Mouse (Mus musculus): ENCODE data around the gene Lcor.
A peak's percentile ranks its signal among the peaks of the same experiment; 100 is the strongest.

Gene Lcor

GRCm38 (mm10) chr19:41474943-41475342 is 7.5 kb upstream of the Lcor start:
- DNase-seq (ENCODE audit: extremely low spot score, low read depth, low spot score), result no peak

DNA sequence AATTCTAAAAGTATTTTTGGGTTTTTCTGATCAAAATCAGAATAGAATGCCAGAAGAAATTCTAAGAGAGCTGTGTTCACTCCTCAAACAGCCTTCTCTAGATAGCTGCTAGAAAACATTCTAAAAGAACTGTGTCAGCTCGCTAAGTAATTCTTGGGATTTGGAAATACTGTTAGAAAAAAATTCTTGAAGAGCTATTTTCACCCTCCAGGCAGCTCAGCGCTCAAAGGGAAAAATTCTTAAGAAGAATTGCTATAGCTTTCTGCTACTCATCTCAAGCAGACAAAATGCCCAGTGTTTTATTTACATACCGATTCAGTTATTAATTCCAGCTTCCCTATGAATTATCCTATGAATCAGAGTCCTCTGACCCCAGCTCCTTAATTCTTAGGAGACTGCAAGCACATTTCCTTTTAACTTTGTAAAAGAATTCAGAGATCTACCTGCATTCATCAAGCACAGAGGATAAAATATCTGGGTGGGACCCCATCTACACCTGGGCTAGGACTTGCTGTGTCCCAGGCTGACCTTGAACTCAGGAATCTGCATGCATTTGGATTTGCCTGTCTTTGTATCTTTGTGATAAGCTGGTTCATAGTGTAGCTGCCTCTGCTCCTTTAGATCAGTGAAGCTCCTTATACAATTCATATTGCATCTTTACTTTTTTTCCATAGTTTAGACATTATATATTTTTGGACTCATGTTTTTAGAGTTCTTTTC is 5.7 kb upstream of the Lcor start:
- DNase-seq (ENCODE audit: extremely low spot score, low read depth, low spot score), result no peak

GRCm38 (mm10) chr19:41481030-41481886 is 1.2 kb upstream of the Lcor start:
- peak; percentile 63 for DNase-seq (ENCODE audit: extremely low spot score, low read depth, low spot score)

DNA sequence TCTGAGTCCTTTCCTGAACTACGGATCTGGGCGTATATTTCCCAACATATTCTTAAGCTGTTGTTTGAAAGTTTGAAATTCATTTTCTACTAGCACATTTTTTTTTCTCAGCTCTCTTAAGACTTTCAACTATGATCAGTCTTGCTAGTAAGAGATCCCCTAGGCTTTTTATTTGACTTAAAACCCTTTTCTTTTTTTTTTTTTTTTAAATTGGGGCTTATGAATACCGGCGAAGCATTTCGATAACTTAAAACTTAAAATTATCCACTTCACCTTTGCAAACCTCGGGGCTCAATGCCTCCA is 599 bp upstream of the Lcor start:
- no peak for DNase-seq (ENCODE audit: extremely low spot score, low read depth, low spot score)

DNA sequence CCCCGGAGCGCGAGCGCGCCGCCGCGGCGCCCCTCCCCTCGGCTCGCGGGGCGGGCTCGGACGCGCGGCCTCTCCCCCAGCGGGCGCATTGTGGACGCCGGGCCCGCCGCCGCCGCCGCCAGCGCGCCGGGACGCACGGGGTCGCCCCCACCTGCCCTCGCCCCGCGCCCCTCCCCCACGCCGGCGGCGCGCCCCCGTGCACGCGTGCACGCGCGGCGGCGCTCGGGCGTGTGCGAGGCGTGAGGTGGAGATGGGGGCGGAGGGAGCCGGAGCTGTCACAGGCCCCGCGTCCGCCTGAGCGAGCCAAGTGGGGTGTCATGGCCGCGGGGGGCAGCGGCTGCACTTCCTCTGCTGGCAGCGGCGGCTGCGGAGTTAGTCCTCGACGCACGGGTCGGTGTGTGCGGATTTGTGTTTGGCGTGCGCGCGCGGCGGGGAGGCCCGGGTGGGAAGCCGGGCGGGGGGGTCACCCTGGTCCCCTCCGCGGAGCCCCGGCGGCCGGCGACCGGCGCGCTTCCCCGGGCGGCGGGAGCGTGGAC is 540 bp downstream of the Lcor start:
- DNase-seq (ENCODE audit: extremely low spot score, low read depth, low spot score), result no peak

DNA sequence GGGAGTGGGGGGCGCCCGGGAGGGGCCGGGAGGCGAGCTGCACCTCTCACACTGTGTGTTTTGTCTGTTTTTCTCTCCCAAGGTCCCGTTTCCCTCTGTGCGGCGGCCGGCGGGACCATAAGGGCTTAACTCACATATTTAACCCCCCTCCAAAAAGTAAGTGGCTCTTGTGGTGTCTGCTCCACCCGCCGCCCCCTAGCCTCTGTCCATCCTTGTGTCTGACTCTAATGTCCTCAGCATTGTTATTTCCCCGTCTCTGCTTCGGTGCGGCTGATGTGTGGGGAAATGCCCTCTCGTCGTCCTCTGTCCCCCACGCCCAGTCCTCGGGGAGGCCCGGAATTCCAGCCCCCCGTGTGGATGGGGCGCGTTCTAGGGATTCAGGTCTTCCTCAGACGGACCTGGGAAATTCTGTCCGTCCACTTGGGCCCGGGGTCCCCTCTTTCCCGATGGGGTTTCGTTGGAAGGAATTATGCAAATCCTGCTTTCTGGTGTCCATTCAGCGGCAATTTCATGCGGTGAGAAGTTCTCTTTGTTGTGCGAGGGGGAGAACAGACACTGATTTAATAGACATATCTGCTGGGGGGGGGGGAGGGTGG is 1.1 kb downstream of the Lcor start:
- DNase-seq (ENCODE audit: extremely low spot score, low read depth, low spot score), result no peak

- no peak for DNase-seq (ENCODE audit: extremely low spot score, low read depth, low spot score)
Measured at GRCm38 (mm10) chr19:41484361-41484760, 1.9 kb downstream of the Lcor start.

GRCm38 (mm10) chr19:41495382-41496032 is 13.1 kb downstream of the Lcor start:
- no peak for DNase-seq (ENCODE audit: extremely low spot score, low read depth, low spot score)

DNA sequence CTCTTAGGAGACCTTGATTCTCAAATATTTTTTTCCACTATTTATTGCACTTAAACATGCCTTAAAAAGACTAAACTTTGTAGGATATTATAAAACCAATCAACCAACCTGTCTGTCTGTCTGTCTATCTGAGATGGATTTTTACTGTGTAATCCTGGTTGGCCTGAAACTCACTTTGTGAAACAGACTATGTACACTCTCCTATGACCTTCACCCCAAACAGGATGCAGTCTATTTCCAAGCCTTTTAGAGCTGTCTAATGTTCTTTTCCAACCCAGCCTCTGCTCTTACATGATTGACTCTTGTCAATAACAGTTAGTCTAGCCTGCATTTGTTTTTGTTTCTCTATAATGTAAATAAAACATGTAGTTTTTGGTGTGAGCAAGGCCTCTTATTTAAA is 13.6 kb downstream of the Lcor start:
- DNase-seq (ENCODE audit: extremely low spot score, low read depth, low spot score), result no peak

DNA sequence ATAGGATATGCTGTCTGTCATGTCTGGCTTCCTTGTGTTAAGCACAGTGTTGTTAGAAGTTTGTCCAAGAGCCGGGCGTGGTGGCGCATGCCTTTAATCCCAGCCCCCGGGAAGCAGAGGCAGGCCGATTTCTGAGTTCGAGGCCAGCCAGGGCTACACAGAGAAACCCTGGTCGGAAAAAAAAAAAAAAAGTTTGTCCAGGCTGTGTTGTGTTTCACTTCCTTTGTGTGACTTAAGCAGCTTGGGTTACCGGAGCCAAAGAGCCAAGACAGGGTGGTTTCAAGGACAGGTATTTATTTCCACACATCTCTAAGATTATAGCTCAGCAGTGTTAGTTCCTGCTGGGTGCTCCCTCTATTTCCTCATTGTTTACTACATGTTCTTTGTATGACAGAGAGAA is 25.4 kb downstream of the Lcor start:
- no peak for DNase-seq (ENCODE audit: extremely low spot score, low read depth, low spot score)

GRCm38 (mm10) chr19:41514836-41515235 is 32.4 kb downstream of the Lcor start:
- DNase-seq (ENCODE audit: extremely low spot score, low read depth, low spot score), result no peak

- DNase-seq (ENCODE audit: extremely low spot score, low read depth, low spot score), result no peak
Measured at GRCm38 (mm10) chr19:41515549-41515948, 33.1 kb downstream of the Lcor start.

- no peak for DNase-seq (ENCODE audit: extremely low spot score, low read depth, low spot score)
Measured at GRCm38 (mm10) chr19:41517006-41517405, 34.6 kb downstream of the Lcor start.

DNA sequence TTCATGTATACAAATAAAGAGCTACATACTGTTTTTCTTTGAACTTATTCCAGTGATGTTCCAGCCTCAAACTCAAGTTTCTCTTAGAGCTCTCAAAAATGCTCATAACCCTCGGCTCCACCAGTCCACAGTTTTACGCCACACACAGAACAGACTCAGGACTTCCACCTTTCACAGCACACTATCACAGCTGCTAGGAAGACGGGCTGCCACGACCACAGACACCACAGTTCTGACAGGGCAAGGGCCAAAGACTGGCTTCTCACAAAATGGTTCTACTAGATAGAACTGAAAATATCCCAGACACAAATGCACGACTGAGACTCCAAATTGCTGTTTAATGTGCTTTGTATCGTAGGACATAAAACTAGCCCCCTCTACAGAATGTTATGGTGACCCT is 36.7 kb downstream of the Lcor start:
- no peak for DNase-seq (ENCODE audit: extremely low spot score, low read depth, low spot score)

DNA sequence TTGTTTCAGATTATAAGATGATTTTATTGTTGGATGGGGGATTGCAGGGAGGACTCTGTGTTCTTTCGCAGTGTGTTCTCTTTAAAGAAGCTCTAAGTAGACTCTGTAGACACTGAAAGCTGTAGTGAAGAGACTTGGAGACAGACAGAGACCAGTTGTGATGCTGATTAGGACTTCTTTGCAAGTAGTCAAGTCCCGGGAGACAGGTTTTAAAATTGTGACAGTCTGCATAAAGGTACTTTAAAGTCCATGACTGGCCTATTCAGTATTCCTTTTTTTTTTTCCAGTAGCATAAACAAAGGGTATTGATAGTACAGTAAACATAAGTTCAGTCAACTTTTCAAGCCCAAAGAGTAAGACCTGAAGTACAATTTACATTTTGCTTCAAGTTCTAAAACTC is 39.8 kb downstream of the Lcor start:
- no peak for DNase-seq (ENCODE audit: extremely low spot score, low read depth, low spot score)

GRCm38 (mm10) chr19:41523798-41524563 is 41.5 kb downstream of the Lcor start:
- DNase-seq (ENCODE audit: extremely low spot score, low read depth, low spot score), result no peak

GRCm38 (mm10) chr19:41529169-41529568 is 46.7 kb downstream of the Lcor start:
- no peak for DNase-seq (ENCODE audit: extremely low spot score, low read depth, low spot score)

DNA sequence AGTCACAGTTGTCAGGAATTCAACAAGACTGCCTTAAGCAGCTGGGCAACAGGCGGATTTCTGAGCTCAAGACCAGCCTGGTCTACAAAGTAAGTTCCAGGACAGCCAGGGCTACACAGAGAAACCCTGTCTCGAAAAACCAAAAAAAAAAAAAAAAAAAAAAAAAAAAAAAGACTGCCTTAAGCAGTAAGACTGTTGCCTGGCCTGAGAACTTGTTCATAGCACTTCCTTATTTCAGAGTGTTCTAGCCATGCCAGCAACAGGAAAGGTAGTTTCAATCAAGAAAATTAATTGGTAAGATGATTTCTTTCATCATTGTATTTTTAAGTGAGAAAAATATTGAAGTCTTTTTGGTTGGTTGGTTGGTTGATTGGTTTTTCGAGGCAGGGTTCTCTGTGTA is 51.6 kb downstream of the Lcor start:
- no peak for DNase-seq (ENCODE audit: extremely low spot score, low read depth, low spot score)

DNA sequence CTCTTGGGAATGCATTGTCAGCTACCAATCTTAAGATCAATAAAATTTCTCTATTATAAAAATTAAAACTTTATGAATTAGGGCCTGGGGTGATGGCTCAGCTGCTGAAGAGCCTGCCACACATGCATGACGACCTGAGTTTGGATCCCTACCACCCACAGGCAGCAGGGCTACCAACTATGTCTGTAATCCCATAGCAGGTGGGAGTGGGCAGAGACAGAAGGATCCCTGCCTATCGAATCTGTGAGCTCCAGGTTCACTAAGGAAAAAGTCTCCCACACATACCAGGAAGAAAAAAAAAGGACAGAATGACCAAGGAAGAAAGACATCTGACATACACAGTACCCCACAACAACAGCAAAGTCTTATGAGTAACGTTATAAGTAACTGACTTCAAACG is 74.5 kb downstream of the Lcor start:
- no peak for DNase-seq (ENCODE audit: extremely low spot score, low read depth, low spot score)

DNA sequence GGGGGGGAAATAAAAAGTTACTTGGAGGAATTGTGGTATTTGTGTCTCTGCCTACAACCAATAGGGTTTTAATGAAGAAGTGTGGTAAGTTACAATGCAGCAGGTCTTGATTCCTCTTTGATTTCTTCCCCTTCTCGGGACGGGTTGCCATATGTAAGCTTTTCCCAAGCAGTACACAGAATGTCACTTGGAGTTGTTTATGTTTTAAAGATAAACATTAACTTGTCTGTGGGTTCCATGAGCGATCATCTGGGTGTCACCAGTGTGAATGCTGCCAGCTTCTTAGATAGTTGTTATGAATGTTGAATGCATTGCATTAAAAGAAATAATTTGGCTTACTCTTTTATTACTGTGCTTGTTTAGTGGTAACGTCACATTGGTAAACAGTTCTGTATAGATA is 75.1 kb downstream of the Lcor start:
- no peak for DNase-seq (ENCODE audit: extremely low spot score, low read depth, low spot score)

Measured in hindlimb bud, embryonic 11.5 days (tissue).